ENCODE assay signal across 8 mouse cellular contexts in the genomic region with DNA sequence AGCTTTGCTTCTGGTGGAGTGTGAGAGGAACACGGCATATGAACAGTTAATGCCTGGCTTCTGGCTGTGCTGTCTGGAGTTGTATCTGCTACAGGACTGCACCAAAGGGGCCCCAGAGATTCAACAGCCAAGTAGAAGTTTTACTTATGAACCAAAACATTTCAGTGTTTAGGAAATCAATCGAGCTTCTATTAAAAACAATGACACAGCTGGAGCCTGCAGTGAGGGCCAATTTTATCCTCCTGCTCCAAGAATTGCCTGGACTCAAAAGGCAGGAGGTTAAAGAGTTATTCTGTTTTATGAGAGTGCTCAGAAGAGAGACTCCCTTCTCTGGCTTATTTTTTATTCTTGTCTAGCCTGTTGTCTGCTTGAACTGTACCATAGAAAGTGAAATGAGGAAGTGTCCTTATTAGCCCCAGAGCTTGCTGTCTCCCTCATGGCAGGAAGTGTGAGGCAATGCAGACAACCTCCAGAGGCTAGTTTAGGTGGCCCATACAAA.
DNase-seq lines count a peak whose midpoint lies in the region; ATAC-seq lines count a peak whose summit lies in the region.

No protein-coding gene starts in this region.

- WGBS in kidney, embryonic 14.5 days, result 35% methylated on average over 2 of the region's 2 CpGs

- intact Hi-C loops in heart, postnatal 25 days (cut with DNase I), result no loop called here

- no peak overlapping the region for H3K4me3 ChIP-seq in kidney, embryonic 14.5 days (ENCODE audit: low read length)

- no peaks in the 10 kb centered on the region for H3K9me3 ChIP-seq in kidney, embryonic 14.5 days (ENCODE audit: control insufficient read depth, low read length)

- peak; percentile 72; the same call in 1 of the 2 replicates for ATAC-seq in kidney, embryonic 14.5 days (ENCODE audit: low FRiP score, low TSS enrichment)
- ATAC-seq in megakaryocyte progenitor cell, adult 5-6 weeks (replicated peaks; ENCODE audit: poor library complexity), result peak; percentile 99
- ATAC-seq in megakaryocyte-erythroid progenitor cell, adult 5-6 weeks (replicated peaks; ENCODE audit: low FRiP score, low TSS enrichment, poor library complexity, severe bottlenecking), result no peak

- peak; percentile 2 for DNase-seq in heart, adult 8-10 months (ENCODE audit: low spot score)
- DNase-seq in heart, postnatal 25 days (ENCODE audit: low spot score), result no peak
- peak; percentile 34 for DNase-seq in urinary bladder, postnatal 14 days (ENCODE audit: low spot score)
- no peak for DNase-seq in urinary bladder, postnatal 25 days (ENCODE audit: low spot score)
- DNase-seq in adipocyte (ENCODE audit: low spot score), result no peak

- no peak overlapping the region for H3K4me2 ChIP-seq in kidney, embryonic 14.5 days (replicated peaks; ENCODE audit: low read depth, low read length)

- H3K36me3 ChIP-seq in kidney, embryonic 14.5 days (ENCODE audit: control insufficient read depth, insufficient read depth, low read length), result no peaks in the 10 kb centered on the region

- no peak overlapping the region for H3K9ac ChIP-seq in kidney, embryonic 14.5 days (ENCODE audit: low read depth, low read length)

- H3K27ac ChIP-seq in kidney, embryonic 14.5 days (ENCODE audit: low read depth, low read length), result no peak overlapping the region

- H3K4me1 ChIP-seq in kidney, embryonic 14.5 days (ENCODE audit: control insufficient read depth, insufficient read depth, low read length), result peaks cover 10% of the 10 kb centered on the region; the same call in 1 of the 2 replicates

- H3K27me3 ChIP-seq in kidney, embryonic 14.5 days (ENCODE audit: control insufficient read depth, insufficient read depth, low read length), result no peaks in the 10 kb centered on the region

Comparison
In these comparisons a context has a peak if more than half of its experiments do, and no peak if none do; other contexts are left out.
1. DNase-seq: peak in heart, adult 8-10 months (single experiment) and urinary bladder, postnatal 14 days (single experiment); none in heart, postnatal 25 days (single experiment), urinary bladder, postnatal 25 days (single experiment) and adipocyte (single experiment).